Mouse (Mus musculus) myocyte (in vitro differentiated cells): ENCODE data around the gene Btbd16. TPM values are rescaled to one million over a fixed set of nuclear protein-coding genes. Genes with fewer than 3 reads are reported as not detected.

ENCODE experiments used
- H3K27me3 ChIP-seq: one replicate; pipeline ENCODE4 v1.6.1; 2011; ENCODE audit not compliant: control insufficient read depth, insufficient read depth, insufficient read length
- H3K36me3 ChIP-seq: one replicate; pipeline ENCODE4 v1.6.1; 2011; ENCODE audit not compliant: control insufficient read depth, insufficient read depth
- H3K4me2 ChIP-seq: one replicate; pipeline ENCODE4 v1.6.1; 2011; ENCODE audit warnings: low read depth, control low read depth
- H3K4me3 ChIP-seq: one replicate; pipeline ENCODE4 v1.5.1; 2011; ENCODE audit warnings: mild to moderate bottlenecking, control low read depth, moderate library complexity
- H3K79me2 ChIP-seq: one replicate; pipeline ENCODE4 v1.6.1; 2011; ENCODE audit not compliant: control insufficient read depth, insufficient read depth
- H3ac ChIP-seq: one replicate; pipeline ENCODE4 v1.6.1; 2011; ENCODE audit not compliant: control insufficient read depth, insufficient read length
- CEBPB ChIP-seq: IDR thresholded peaks from 2 replicates; pipeline ENCODE4 v1.6.1; 2011; ENCODE audit warnings: mild to moderate bottlenecking, moderate library complexity; ENCODE audit not compliant: poor library complexity, insufficient read depth, severe bottlenecking
- E2F4 ChIP-seq: IDR thresholded peaks from one replicate; pipeline ENCODE4 v1.6.1; 2011; ENCODE audit warnings: mild to moderate bottlenecking, control low read depth, moderate library complexity; ENCODE audit not compliant: insufficient read depth
- MAX ChIP-seq: IDR thresholded peaks from one replicate; pipeline ENCODE4 v1.6.1; 2011; ENCODE audit warnings: low read depth, mild to moderate bottlenecking, control low read depth
- MYOD1 ChIP-seq, 3 experiments: IDR thresholded peaks; one replicate each; pipeline ENCODE4 v1.6.1; 2011; ENCODE audit warnings: control low read depth in 2 of 3, low read depth in 2 of 3, mild to moderate bottlenecking in 2 of 3, moderate library complexity in 1 of 3; ENCODE audit not compliant: insufficient read length in 2 of 3, control insufficient read depth in 1 of 3
- MYOG ChIP-seq, 3 experiments: IDR thresholded peaks; one replicate each; pipeline ENCODE4 v1.6.1; 2011; ENCODE audit warnings: control low read depth in 2 of 3, low read depth in 2 of 3, mild to moderate bottlenecking in 2 of 3; ENCODE audit not compliant: insufficient read length in 2 of 3, control insufficient read depth in 1 of 3, insufficient read depth in 1 of 3
- POLR2A ChIP-seq: IDR thresholded peaks from one replicate; pipeline ENCODE4 v1.6.1; 2011; ENCODE audit warnings: low read depth, mild to moderate bottlenecking, control low read depth, moderate library complexity; ENCODE audit not compliant: insufficient read length
- POLR2AphosphoS2 ChIP-seq: IDR thresholded peaks from one replicate; pipeline ENCODE4 v1.6.1; 2011; ENCODE audit warnings: low read depth, control low read depth; ENCODE audit not compliant: insufficient read length
- REST ChIP-seq: IDR thresholded peaks from one replicate; pipeline ENCODE4 v1.6.1; 2011; ENCODE audit warnings: mild to moderate bottlenecking, control low read depth, moderate library complexity; ENCODE audit not compliant: insufficient read depth, insufficient read length
- SRF ChIP-seq: IDR thresholded peaks from one replicate; pipeline ENCODE4 v1.6.1; 2011; ENCODE audit warnings: low read depth; ENCODE audit not compliant: control insufficient read depth, insufficient read length
- TCF12 ChIP-seq: IDR thresholded peaks from one replicate; pipeline ENCODE4 v1.6.1; 2011; ENCODE audit warnings: mild to moderate bottlenecking, control low read depth; ENCODE audit not compliant: poor library complexity, insufficient read depth, severe bottlenecking
- TCF3 ChIP-seq: IDR thresholded peaks from one replicate; pipeline ENCODE4 v1.6.1; 2011; ENCODE audit warnings: low read depth, control low read depth; ENCODE audit not compliant: insufficient read length
- USF1 ChIP-seq: IDR thresholded peaks from one replicate; pipeline ENCODE4 v1.6.1; 2011; ENCODE audit warnings: low read depth, mild to moderate bottlenecking, control low read depth, moderate library complexity
- polyA plus RNA-seq: library from polyadenylated mRNA; unstranded; fragments of >200 nt; fragmentation: generic; extraction: Trizol; gene quantifications from one replicate; pipeline ENCODE4 v1.2.1, GENCODE M21; 2012; ENCODE audit warnings: missing spikeins

Gene Btbd16
- polyA plus RNA-seq, 1 experiment, result not detected

DNA sequence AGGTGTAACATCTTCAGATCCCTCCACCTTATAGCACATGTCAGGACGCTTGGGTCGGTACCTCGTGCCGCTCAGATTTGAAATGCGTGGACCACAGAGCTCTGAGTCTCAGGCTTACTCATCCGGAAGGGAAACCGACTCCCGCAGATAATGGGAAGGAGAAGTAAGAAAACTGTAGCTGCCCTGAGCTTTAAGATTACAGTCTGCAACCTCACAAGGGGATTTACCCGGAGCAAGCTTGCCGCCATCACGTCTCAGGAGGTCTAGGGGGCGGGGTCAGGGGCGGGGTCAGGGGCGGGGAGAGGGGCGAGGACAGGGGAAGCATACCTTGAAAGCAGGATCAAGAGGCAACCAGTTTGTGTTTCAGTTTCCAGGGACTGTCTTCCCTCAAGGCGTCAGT is 38.5 kb downstream of the Btbd16 start:
- no peak overlapping the region for H3K4me3 ChIP-seq
- no peak overlapping the region for H3K4me2 ChIP-seq
- TF ChIP-seq POLR2AphosphoS2 (no peak), SRF (no peak), TCF12 (no peak), REST (no peak), USF1 (no peak), MAX (no peak), MYOG (IDR thresholded peaks at IDR 0.05; ENCODE audit: control insufficient read depth in 1 of 3, insufficient read depth in 1 of 3, insufficient read length in 2 of 3, low read depth in 2 of 3) (no peak), E2F4 (no peak), TCF3 (no peak), MYOD1 (IDR thresholded peaks at IDR 0.05; ENCODE audit: control insufficient read depth in 1 of 3, insufficient read length in 2 of 3, low read depth in 2 of 3) (no peak), CEBPB (no peak), POLR2A (no peak)
- no peaks in the 10 kb centered on the region for H3K27me3 ChIP-seq
- no peaks in the 10 kb centered on the region for H3K36me3 ChIP-seq
- no peak overlapping the region for H3ac ChIP-seq
- H3K79me2 ChIP-seq, result no peaks in the 10 kb centered on the region

GRCm38 (mm10) chr7:130815601-130816000 is 41.7 kb downstream of the Btbd16 start:
- Histone ChIP-seq H3K36me3 (no peaks in the 10 kb centered on the region), H3K79me2 (no peaks in the 10 kb centered on the region), H3K4me3 (no peak overlapping the region), H3K4me2 (no peak overlapping the region), H3K27me3 (no peaks in the 10 kb centered on the region), H3ac (no peak overlapping the region)
- TF ChIP-seq TCF3, result no peak
- TF ChIP-seq POLR2A, result no peak
- no peak for TF ChIP-seq E2F4
- TF ChIP-seq POLR2AphosphoS2, result no peak
- TF ChIP-seq USF1, result no peak
- TF ChIP-seq SRF, result no peak
- no peak for TF ChIP-seq REST
- no peak for TF ChIP-seq CEBPB
- TF ChIP-seq MYOG (IDR thresholded peaks at IDR 0.05; ENCODE audit: control insufficient read depth in 1 of 3, insufficient read depth in 1 of 3, insufficient read length in 2 of 3, low read depth in 2 of 3), result no peak
- TF ChIP-seq TCF12, result no peak
- TF ChIP-seq MAX, result no peak
- TF ChIP-seq MYOD1 (IDR thresholded peaks at IDR 0.05; ENCODE audit: control insufficient read depth in 1 of 3, insufficient read length in 2 of 3, low read depth in 2 of 3), result no peak

DNA sequence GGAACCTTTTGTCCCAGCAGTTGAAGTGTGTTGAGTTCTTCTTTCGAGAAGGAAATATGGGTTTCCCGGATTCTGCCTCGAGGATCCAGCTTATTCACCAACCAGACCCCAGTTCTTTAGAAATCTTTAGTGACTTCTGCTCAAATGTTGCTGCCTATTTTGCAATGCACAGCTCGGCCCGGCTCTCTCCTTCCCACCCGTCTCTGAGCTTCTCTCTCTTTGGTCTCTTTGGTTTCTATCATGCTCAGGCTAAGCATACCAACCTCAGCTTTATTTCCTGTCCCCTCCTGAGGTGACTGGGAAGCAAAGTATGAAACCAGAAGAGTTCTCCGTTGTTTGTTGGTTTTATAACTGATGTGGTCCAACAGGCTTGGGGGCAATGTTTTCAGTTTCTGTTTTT is 42.4 kb downstream of the Btbd16 start:
- H3K27me3 ChIP-seq, result no peaks in the 10 kb centered on the region
- no peaks in the 10 kb centered on the region for H3K79me2 ChIP-seq
- no peak for TF ChIP-seq POLR2A
- no peaks in the 10 kb centered on the region for H3K36me3 ChIP-seq
- H3ac ChIP-seq, result no peak overlapping the region
- H3K4me2 ChIP-seq, result no peak overlapping the region
- H3K4me3 ChIP-seq, result no peak overlapping the region

DNA sequence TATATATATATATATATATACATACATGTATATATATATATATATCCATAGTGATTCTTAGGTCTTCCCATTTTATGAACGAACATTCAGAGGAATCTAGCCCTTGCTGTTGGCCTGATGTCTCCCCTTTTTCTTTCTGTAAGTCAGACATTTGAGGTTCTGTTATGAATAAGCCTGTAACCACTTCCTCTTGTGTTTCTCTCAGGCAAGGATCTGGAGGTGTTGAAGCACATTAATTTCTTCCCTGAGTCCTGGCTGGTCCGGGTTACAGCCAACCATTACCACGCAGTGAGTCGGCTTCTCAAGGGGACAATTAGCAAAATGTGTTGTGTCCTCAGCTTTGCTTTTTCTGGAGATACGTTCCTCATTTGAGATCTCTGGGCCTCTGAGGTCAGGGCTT is 44.9 kb downstream of the Btbd16 start:
- Histone ChIP-seq H3K4me2 (no peak overlapping the region), H3K36me3 (no peaks in the 10 kb centered on the region), H3K79me2 (no peaks in the 10 kb centered on the region), H3ac (no peak overlapping the region), H3K4me3 (no peak overlapping the region), H3K27me3 (no peaks in the 10 kb centered on the region)
- TF ChIP-seq CEBPB (no peak), SRF (no peak), TCF3 (no peak), E2F4 (no peak), TCF12 (no peak)

- no peaks in the 10 kb centered on the region for H3K36me3 ChIP-seq
- no peaks in the 10 kb centered on the region for H3K79me2 ChIP-seq
- H3K4me3 ChIP-seq, result no peak overlapping the region
- TF ChIP-seq TCF12 (no peak), CEBPB (no peak), E2F4 (no peak), MYOG (IDR thresholded peaks at IDR 0.05; ENCODE audit: control insufficient read depth in 1 of 3, insufficient read depth in 1 of 3, insufficient read length in 2 of 3, low read depth in 2 of 3) (no peak), SRF (no peak), USF1 (no peak), MYOD1 (IDR thresholded peaks at IDR 0.05; ENCODE audit: control insufficient read depth in 1 of 3, insufficient read length in 2 of 3, low read depth in 2 of 3) (no peak), POLR2AphosphoS2 (no peak), POLR2A (no peak), MAX (no peak), REST (no peak), TCF3 (no peak)
- H3K27me3 ChIP-seq, result no peaks in the 10 kb centered on the region
- no peak overlapping the region for H3K4me2 ChIP-seq
- no peak overlapping the region for H3ac ChIP-seq
Observed at GRCm38 (mm10) chr7:130819624-130820023, 45.8 kb downstream of the Btbd16 start.
